Mouse (Mus musculus) testis, adult 2 months (tissue): ENCODE data around the gene 1700018B08Rik.

Experiments
- CTCF ChIP-seq: fragments of 200-500 bp; IDR thresholded peaks from 2 replicates; pipeline ENCODE4 v1.5.1; 2012; ENCODE audit warnings: low read depth, mild to moderate bottlenecking, inconsistent platforms, low read length, moderate library complexity; ENCODE audit not compliant: control insufficient read depth, insufficient read depth, insufficient replicate concordance
- POLR2A ChIP-seq: fragments of 200-500 bp; IDR thresholded peaks from 2 replicates; pipeline ENCODE4 v1.6.1; 2012; ENCODE audit warnings: low read depth, mild to moderate bottlenecking, inconsistent platforms, low read length, moderate library complexity; ENCODE audit not compliant: control insufficient read depth

- no peak for TF ChIP-seq CTCF
- no peak for TF ChIP-seq POLR2A
Measured at GRCm38 (mm10) chr8:121570335-121570734, 26.2 kb upstream of the 1700018B08Rik start.
